Mouse (Mus musculus): ENCODE data around the gene Gm21891. TPM values are rescaled to one million over a fixed set of nuclear protein-coding genes. Genes with fewer than 3 reads are reported as not detected.
"Not testable (repeated sequence)": the region's sequence is repeated elsewhere in the genome, so short reads cannot be mapped to it uniquely, and the experiment has no call there.

The Gm21891 gene
- not detected in 2 replicates for total RNA-seq (2017)

GRCm38 (mm10) chrY:13133392-13133791 lies at the start of gene Gm21891:
Gene Gm21891, minus strand, starts transcription at chrY:13133492.
- ATAC-seq (replicated peaks in 1 of 2; ENCODE audit: insufficient read depth in 1 of 2, low FRiP score in 2 of 2, low TSS enrichment in 1 of 2, low read depth in 1 of 2, poor library complexity in 2 of 2, severe bottlenecking in 2 of 2), result not testable (repeated sequence)

GRCm38 (mm10) chrY:13161668-13162067 lies 28.4 kb upstream of the Gm21891 start, which contains the start of gene Gm21425:
Gene Gm21425, plus strand, starts transcription at chrY:13161968.
- ATAC-seq (replicated peaks in 1 of 2; ENCODE audit: insufficient read depth in 1 of 2, low FRiP score in 2 of 2, low TSS enrichment in 1 of 2, low read depth in 1 of 2, poor library complexity in 2 of 2, severe bottlenecking in 2 of 2), result not testable (repeated sequence)

Other genes with a start within 250 kb of the Gm21891 start
- not detected in 2 replicates for gene Gm20807, start 90.6 kb downstream of the Gm21891 start, total RNA-seq (2017)
- not detected in 2 replicates for gene Gm21425, start 28.5 kb upstream of the Gm21891 start, total RNA-seq (2017)
- gene Gm21828, start 90.4 kb upstream of the Gm21891 start, total RNA-seq (2017), result not detected in 2 replicates
- gene Gm21440, start 118.9 kb upstream of the Gm21891 start, total RNA-seq (2017), result not detected in 2 replicates
- gene Gm21454, start 119.0 kb upstream of the Gm21891 start, total RNA-seq (2017), result not detected in 2 replicates
- not detected in 2 replicates for gene Gm21725, start 215.6 kb upstream of the Gm21891 start, total RNA-seq (2017)

Measured in hematopoietic stem cell, adult 5-6 weeks (primary cell).